Mouse (Mus musculus) kidney, postnatal 10 days (tissue): ENCODE measurements at regions not wholly inside any gene's neighbourhood (a gene's known extent, or its start where the extent isn't known, plus 50 kb on each side); places are given as distances from the start of the nearest gene placed in this dataset.

Experiments
- DNase-seq: peaks from one replicate; pipeline ENCODE4 v3.0.0; 2021; ENCODE audit warnings: mixed read lengths

DNA sequence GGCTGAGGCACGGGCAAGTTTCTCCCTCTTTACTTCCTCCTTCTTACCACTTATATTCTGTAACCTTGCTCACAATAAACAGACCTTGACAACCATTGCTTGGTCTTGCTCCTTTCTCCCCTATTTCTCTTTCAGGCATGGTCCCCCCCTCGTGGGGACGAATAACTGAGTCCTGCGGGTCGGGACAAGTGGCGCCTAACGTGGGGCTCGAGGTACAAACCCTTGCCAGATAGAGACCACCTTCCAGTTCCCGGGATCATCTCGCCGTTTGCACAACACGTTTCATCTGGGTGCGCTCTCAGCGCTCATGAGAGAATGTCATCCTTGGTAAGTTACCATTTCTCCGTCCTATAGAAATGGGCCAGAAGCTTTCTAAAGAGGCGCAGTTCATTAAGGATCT, 79.6 kb upstream of the Foxn3 start:
- DNase-seq: no peak

DNA sequence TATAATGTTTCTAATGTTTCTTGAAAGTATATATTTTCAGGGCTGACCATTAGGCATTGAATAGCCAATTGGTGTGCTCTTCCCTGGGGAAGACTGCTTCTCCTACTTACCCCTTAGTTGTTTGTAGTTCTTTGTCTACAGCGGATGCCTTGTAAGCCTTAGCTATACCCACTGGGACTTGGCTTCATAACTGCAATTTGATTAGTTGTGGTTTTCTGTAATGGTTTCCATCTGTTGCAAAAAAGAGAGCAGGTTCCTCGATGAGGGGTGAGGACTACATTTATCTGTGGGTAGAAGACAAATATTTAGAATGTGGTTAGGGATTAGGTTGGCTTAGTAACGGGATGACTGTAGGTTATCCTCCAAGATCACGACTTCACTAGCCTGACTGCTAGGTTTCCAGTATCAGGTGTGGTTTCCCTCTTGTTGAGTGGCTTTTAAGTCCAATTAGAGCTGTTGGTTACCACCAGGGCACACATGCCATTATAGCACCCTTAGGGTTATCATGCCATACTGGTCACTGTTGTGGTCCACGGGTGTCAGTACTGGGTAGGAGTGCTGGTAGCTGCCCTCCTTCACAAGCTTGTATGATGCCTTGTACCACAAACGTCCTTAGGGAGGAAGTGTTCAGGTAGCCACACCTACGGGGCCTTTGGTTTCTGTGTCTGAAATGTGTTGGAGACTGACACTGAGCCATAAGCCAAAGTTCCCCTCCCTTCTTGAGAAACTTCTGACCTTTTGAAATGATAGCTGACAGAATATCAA, 78.9 kb upstream of the Foxn3 start:
- DNase-seq: no peak

DNA sequence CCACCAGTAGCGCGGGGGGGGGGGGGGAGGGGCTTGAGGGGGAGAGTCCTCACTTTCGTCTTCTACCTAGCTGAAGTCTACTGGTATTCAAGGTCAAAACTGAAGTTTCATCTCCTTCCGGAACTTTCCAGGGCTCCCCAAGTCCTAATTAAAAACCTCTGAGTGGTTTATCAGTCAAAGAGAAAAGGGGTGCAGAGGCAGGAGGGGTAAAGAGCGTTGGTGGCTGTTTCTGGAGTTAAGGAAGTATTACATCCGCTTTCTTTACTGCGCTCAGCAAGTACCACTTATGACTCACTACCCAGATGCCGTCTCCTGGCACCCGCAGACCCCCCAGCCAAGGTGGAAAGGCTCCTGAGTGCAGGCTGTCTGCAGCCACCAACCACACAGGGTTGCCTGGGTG, 77.9 kb upstream of the Foxn3 start:
- no peak for DNase-seq

DNA sequence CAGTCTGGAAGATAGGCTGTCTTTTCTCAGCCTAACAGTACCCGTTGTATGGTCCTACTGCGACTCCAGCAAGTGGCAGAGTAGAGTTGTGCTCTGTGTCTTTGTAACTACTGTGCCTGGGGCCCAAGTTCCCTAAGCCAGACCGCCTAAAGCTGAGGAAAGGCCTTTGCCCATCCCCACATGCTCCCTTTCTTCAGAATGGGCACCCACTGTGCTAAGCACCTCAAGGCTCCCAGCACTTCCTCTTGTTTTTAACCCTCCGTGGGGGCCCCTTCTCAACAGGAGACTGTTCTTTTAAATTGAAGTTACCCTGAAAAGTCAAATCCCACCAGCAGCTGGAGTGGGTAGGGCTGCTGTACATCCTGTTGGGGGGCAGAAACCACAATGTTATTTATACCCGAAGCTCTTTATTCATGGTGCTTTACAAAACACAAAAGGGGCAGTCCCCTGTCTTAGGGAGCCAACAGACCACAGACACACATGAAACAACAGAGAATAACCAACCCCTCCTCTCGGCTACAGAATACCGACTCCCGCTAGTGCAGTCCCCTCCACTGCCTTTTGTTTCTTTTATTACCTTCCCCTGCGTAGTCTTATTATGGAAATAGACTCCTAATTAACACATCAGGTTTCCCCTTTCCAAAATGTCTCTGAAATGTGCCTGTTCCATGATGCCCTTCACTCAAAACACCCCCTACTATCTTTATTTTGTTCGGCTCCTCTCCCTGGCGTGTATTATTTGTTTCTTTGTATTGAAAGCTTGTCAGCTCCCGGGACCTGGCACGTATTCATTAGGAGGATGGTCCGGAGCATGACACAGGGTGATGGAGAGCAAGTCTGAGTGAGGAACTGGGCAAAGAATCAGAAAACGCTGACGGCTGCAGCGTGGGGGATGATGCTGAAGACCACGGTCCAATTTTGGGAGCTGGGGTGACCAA, 77.1 kb upstream of the Foxn3 start:
- peak; percentile 22 for DNase-seq

DNA sequence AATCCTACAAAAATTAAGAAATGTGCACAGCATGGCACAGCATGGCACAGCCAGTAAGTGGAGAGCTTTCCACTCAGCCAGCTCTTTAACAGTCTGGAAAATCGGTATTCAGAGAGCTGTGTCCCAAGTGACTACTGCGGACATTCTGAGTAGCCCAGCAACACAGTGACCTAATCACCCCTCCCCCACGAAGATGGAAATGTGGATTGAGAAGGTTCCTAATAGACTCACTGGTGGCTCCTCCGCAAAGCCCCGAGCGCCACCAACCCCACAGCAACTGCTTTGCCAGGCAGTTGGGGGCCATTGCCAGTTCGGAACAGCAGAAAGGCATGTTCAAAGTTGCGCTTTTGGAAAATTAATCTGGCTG, 76.4 kb upstream of the Foxn3 start:
- DNase-seq: no peak

DNA sequence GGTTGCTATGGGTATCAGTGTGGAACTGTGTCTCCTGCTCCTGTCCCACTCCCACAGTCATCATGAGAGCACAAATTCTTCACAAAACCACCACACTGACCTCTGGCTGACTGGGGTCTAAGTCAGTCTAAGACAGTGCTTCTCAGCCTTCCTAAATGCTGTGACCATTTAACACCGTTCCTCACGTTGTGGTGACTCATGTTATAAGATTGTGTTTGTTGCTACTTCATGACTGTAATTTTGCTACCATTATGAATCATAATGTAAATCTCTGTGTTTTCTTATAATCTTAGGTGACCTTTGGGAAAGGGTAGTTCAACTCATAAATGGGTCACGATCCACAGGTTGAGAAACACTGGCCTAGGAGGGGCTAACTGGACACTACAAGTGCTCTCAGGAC, 75.7 kb upstream of the Foxn3 start:
- no peak for DNase-seq

DNA sequence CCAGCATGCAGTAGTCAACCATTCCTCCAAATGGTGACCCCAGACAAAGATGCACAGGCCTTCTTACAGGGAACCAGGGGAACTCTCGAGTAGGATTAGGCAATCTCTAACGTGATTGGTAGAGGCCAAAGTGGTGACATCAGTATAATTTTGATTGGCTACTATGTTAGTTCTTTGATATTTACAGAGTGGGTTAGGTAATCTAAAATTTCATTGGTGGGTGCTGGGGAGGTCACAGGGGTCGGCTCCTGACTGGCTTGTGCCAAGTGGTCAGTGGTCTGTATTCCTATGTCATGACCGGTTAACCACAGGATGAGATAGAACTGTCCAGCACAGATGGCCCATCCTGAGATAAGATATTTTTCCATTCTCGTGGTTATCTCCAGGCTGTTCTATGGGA, 74.6 kb upstream of the Foxn3 start:
- DNase-seq: no peak

DNA sequence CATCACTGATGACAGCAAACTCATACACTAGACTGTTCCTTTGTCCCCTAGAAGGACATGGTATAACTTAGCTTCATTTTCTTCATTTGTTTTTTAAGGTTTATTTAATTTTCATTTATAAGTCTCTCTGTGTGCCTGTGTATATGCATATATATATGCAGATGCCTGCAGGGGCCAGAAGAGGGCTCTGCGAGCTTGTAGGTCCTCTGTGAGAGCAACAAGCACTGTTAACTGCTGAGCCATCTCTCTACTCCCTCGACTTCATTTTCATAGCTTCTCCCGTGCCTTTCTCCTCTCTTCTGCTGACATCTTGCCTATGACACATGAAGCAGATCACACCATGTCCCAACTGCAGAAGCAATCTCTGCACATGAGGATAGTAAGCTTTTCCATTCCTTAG, 72.9 kb upstream of the Foxn3 start:
- DNase-seq: no peak

DNA sequence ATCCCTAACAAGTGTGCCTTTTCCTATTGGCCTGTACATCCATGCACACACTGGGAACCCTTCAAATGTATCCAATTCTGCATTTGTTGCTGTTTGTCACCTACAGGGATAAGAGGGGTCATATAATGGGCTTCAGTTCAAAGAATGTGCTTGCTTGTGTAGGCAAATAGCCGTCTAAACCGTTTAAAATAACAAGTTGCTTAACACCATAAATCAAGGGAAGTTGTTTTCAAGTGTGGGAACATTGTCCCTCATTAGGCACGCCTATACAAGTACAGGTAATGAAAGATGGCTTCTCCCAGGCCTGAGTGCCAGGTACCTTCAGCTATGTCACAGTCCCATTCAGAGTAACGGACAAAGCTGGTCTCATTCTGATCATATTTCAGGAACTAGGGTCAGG, 72.0 kb upstream of the Foxn3 start:
- DNase-seq: no peak

DNA sequence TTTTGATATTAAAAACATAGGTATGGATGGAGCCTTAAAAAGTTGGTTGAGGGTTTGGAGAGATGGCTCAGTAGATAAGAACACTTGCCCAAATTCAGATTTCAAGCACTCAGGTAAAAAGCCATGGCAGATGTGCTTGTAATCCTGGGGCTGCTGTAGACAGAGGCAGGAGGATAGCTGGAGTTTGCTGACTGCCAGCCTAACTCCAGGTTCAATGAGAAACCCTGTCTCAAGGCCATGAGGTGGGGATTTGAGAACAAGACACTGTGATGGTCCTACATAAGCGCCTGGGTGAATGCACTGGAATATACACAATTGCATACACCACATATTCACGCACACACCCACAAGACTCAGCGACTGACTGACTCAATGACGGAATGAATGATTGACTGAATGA, 71.3 kb upstream of the Foxn3 start:
- no peak for DNase-seq

DNA sequence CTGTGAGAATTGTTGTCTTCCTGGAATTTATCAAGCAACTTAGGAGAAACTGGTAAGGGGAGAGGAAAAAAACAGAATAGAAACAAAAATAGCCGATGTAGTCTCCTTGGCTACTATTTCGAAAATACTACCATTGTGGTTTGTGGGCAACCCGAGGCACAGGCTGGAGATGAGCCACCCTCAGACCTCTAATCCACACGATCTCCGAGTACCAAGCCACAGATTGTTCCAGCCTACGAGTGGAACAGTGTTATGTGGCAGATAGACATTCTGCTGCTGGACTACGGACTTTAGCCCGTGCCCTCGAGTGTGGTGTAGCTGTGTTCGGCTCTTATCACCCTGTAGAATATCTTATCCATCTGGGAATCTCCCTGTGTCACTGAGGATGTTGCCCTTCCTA, 70.3 kb upstream of the Foxn3 start:
- DNase-seq: no peak

DNA sequence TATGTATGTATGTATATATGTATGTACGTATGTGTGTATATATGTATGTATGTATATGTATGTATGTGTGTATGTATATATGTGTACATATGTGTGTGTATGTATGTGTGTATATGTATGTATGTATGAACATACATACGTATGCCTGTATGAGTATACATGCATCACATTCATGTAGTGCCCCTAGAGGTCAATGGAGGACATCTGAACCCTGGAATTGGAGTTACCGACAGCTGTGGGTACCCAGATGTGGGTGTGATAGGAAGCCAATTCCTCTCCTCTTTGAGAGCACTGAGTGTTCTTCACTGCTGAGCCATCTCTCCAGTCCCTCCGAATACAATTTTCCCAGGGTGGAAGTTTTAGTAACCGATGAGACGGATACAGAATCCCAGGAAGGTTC, 69.6 kb upstream of the Foxn3 start:
- DNase-seq: no peak

DNA sequence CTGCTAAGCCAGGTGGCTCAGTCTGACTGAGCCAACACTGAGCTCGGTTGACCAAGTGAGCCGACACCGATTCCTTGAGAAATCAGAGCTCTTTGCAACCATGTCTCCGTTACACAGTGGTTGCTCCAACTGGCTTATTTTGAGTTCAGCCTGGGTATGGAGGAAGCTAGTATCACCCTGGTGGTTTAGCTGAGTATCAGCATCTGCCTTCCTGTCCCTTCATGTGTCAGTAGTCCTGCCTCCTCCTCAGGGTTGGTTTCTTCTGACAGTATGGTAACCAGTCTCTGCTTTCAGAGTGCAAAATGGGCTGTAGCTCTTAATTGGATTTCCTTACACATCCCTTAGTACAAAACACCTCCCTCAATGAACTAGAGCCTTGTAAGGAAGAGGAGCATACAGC, 66.2 kb upstream of the Foxn3 start:
- no peak for DNase-seq

DNA sequence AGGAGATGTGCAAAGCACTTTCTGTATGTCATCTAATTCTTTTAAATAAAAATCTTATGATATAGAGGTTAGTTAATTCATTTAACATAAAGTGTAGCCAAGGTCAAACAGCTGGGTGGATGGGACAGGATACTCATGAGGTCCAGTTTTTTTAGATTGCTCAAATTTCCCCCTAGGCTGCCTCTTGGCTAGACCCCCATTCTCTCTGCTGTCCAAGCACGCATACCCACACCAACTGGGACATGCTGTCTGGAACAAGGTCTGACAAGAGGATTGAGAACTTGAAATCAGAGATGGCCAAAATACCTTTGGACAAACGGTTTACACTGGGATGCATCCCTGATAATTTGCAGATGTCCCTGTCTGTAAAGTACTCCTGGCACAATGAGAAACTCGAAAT, 65.0 kb upstream of the Foxn3 start:
- no peak for DNase-seq

DNA sequence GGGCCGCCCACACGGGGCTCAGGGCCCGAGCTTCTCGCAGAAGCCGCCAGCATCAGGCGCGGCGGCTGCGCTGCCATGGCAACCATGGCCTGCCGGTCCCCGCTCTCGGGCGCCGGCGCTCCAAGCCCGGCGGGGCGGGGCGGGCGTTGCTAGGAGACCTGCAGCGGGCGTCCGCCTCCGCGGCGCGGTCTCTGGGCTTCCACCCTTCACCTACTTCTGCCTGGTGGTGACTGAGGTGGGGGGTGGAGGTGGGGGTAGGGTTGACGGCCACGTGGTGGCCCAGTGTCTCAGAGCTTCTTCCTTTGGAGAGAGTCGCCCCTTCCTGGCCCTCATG, 64.5 kb upstream of the Foxn3 start:
- peak; percentile 92 for DNase-seq

DNA sequence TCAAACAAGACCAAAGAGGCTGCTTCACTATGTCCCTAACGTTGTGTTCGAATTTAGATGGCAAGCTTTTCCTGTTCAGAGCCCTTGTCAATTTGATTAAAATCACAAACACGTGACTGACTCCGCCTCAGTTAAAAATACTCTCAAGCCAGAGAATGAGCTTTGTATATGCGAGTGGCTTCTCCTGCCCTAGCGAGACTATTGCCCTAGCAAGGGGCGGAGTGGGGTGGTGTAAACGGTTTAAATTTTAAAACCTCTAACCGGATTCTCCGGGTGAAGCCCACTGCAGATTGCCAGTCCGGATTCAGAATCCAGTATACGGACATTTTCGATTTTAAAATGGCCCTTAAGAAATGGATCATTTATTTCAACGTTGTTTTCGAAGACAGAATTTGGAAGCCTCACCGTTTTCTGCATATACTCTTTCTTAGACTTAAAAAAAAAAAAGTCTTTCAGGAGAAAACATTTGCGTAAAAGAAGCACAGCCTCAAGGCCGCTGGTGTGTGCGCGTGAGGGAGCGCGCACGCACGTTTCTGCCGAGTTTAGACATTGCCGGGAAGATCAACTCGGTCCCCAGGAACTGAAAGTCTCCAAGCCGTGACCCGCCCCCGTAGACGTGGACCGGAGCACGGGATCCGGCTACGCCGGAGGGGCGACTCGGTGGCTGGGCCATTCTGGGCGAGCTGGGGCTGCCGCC, 64.0 kb upstream of the Foxn3 start:
- peak; percentile 18 for DNase-seq

DNA sequence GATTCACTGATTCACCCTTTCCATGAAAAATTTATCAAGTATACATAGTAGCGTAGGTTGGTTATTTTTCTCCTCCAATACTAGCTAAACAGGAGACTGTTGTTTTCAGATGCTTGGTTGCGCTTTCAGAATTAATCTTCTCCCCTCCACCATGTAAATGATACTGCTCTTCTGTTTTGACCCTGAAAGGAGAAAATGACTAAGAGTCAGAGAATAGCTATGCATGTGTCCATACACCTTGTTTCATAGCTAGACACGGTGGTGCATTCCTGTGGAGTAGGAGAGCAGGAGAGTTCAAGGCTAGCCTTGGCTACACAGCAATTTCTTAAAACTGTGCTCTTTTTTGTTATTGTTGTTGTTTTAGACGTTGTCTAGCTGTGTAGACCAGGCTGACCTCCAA, 62.8 kb upstream of the Foxn3 start:
- no peak for DNase-seq

DNA sequence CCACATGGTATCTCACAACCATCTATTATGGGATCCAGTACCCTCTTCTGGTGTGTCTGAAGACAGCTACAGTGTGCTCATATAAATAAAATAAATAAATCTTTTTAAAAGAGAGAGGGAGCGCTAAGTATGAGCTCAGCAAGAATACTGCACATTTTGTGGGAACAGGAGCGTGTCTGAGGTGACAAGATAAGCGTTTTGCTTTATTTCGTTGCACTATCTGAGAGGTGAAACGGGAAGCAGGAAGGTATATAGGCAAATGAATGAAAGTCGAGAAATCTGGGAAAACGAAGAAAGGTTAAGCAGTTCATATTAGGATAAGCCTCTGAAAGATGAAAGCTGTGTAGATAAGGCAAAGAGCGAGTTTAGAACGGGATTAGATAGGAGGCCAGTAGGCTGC, 61.7 kb upstream of the Foxn3 start:
- DNase-seq: no peak

DNA sequence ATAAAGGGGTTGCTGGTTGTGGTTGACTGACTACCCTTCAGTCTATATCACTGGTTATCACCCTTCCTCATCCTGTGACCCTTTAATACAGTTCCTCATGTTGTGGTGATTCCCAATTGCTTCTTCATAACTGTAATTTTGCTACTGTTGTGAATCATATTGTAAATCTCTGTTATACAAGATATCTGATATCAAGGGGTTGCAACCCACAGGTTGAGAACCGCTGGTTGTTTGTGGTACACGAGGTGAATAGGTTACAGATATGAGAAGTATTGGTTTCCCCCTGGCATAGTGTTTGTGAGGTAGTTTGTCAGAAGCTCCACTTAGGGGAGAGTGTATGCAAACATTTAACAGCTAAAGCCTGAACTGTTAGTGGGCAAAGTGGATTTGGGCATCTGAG, 58.9 kb upstream of the Foxn3 start:
- DNase-seq: no peak

DNA sequence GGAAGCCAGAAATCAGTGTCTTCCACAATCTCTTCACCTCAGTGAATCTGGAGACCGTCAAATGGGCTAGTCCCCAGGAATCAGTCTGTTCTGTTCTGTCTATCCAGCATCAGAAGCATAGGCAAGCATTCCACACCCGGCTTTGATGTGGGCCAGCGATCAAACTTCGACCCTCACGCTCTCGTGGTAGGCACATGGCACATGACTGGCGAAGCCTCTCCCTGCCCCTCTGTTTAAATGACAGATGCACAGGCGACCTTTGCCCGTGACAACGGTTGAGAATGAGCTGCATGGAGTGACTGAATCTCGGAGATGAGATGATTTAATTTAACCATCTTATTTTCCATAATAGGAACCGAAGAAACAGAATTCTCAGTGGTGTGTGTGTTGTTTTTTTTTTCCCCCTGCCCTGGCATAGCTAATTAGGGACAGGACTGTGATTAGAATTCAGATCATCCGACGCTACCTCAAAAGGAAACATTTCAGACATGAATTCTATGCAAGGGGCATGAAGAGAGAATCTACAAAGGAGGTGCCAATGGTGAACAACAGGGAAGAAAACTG, 53.9 kb upstream of the Foxn3 start:
- no peak for DNase-seq

DNA sequence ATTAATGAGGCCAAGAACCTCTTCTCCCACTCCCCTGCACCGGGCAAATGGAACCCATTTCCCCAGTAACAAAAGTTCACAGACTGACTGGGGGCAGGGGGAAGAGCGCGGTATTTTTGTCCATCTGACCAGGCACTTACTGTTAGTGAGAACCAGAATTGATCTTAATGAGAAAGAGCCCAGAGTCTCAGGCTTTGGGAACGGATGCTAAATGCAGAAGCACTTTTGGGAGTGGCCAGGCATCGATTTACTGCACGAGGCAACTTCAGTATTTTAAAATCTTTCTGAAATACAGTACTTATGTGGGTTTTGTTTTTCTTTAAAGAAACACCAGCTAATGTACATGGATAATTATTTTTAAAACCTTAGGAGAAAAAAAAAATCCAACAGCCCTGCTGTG, 51.0 kb upstream of the Foxn3 start:
- no peak for DNase-seq
